18 mouse cellular contexts compared by ENCODE assay signal in the genomic region with DNA sequence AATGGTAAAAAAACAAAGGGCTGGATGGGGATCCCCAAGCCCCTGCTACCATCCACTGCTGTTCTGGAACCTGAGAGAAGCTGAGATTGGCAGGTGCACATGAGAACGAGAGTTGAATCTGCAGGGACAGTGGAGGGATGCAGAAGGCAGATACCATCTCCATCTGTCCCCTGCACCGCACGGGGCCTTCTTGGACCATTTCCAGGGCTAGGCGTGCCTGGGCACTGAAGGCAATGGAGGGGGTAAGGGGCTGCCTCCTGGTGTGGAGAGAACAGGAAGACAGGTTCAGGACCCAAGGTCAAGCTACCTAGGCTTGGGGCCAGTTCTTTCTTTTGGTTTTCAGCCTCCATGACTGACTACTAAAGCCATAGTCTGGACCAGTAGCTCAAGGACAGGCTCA. TPM values are rescaled to one million over a fixed set of nuclear protein-coding genes. Genes with fewer than 3 reads are reported as not detected.
DNase-seq lines count a peak whose midpoint lies in the region; ATAC-seq lines count a peak whose summit lies in the region.
"Had no signal": no experiment of that assay in that cellular context is flagged by ENCODE, and none has a peak within 500 bp of the region (broad histone marks: within the 10 kb centered on the region; RNA-seq: fewer than 3 reads in every experiment).

No protein-coding gene starts in this region.

- H3K9ac ChIP-seq in forebrain, embryonic 13.5 days, result no peak overlapping the region
- no peak overlapping the region for H3K9ac ChIP-seq in hindbrain, embryonic 13.5 days
- no peak overlapping the region for H3K9ac ChIP-seq in hindbrain, embryonic 16.5 days (ENCODE audit: low read depth, low read length)
- no peak overlapping the region for H3K9ac ChIP-seq in midbrain, embryonic 13.5 days (replicated peaks)
- no peak overlapping the region for H3K9ac ChIP-seq in midbrain, embryonic 11.5 days (ENCODE audit: low read length)
- H3K9ac ChIP-seq: embryonic facial prominence, embryonic 15.5 days; limb, embryonic 15.5 days had no signal

- WGBS in forebrain, embryonic 13.5 days, result 51% methylated on average over 4 of the region's 4 CpGs
- WGBS in forebrain, embryonic 10.5 days, result 97% methylated on average over 4 of the region's 4 CpGs
- WGBS in hindbrain, embryonic 13.5 days, result 63% methylated on average over 4 of the region's 4 CpGs
- 40% methylated on average over 4 of the region's 4 CpGs for WGBS in hindbrain, embryonic 16.5 days
- 63% methylated on average over 4 of the region's 4 CpGs for WGBS in midbrain, embryonic 13.5 days
- WGBS in midbrain, embryonic 11.5 days, result 90% methylated on average over 4 of the region's 4 CpGs

- no peak for ATAC-seq in forebrain, embryonic 13.5 days
- ATAC-seq in hindbrain, embryonic 13.5 days (ENCODE audit: low FRiP score), result no peak
- no peak for ATAC-seq in hindbrain, embryonic 16.5 days
- ATAC-seq in midbrain, embryonic 13.5 days, result no peak
- no peak for ATAC-seq in midbrain, embryonic 11.5 days (ENCODE audit: low FRiP score)
- ATAC-seq: inflammation-experienced regulatory T-cells, adult 6 months had no signal

- no peak overlapping the region for H3K4me3 ChIP-seq in forebrain, embryonic 13.5 days
- H3K4me3 ChIP-seq in forebrain, embryonic 10.5 days, result no peak overlapping the region
- no peak overlapping the region for H3K4me3 ChIP-seq in hindbrain, embryonic 13.5 days
- H3K4me3 ChIP-seq in hindbrain, embryonic 16.5 days (ENCODE audit: low read length), result no peak overlapping the region
- H3K4me3 ChIP-seq in midbrain, embryonic 13.5 days (replicated peaks), result no peak overlapping the region
- no peak overlapping the region for H3K4me3 ChIP-seq in midbrain, embryonic 11.5 days (ENCODE audit: low read depth, low read length)
- H3K4me3 ChIP-seq: embryonic facial prominence, embryonic 15.5 days; limb, embryonic 15.5 days had no signal

- no peak for DNase-seq in forebrain, embryonic 10.5 days (ENCODE audit: extremely low spot score, low spot score)
- DNase-seq in midbrain, embryonic 11.5 days (ENCODE audit: low spot score, missing footprints), result no peak
- DNase-seq in kidney, postnatal 10 days, result peak; percentile 53
- DNase-seq: cerebellum, adult 11-12 months; gastrocnemius, postnatal 25 days; lung, adult 2 months; thymus, adult 18-20 months had no signal

- H3K9me3 ChIP-seq in forebrain, embryonic 13.5 days (replicated peaks), result no peaks in the 10 kb centered on the region
- H3K9me3 ChIP-seq in forebrain, embryonic 10.5 days, result no peaks in the 10 kb centered on the region
- H3K9me3 ChIP-seq in hindbrain, embryonic 13.5 days, result no peaks in the 10 kb centered on the region
- H3K9me3 ChIP-seq in hindbrain, embryonic 16.5 days (ENCODE audit: control insufficient read depth, low read length), result no peaks in the 10 kb centered on the region
- no peaks in the 10 kb centered on the region for H3K9me3 ChIP-seq in midbrain, embryonic 13.5 days
- H3K9me3 ChIP-seq in midbrain, embryonic 11.5 days (ENCODE audit: control insufficient read depth, low read length), result no peaks in the 10 kb centered on the region
- H3K9me3 ChIP-seq: embryonic facial prominence, embryonic 15.5 days; limb, embryonic 15.5 days had no signal

- H3K4me1 ChIP-seq in forebrain, embryonic 13.5 days, result peaks cover 58% of the 10 kb centered on the region
- peaks cover 62% of the 10 kb centered on the region for H3K4me1 ChIP-seq in forebrain, embryonic 10.5 days
- H3K4me1 ChIP-seq in hindbrain, embryonic 13.5 days (replicated peaks), result peaks cover 64% of the 10 kb centered on the region
- peaks cover 28% of the 10 kb centered on the region for H3K4me1 ChIP-seq in hindbrain, embryonic 16.5 days (ENCODE audit: control insufficient read depth, insufficient read depth, low read depth, low read length)
- peaks cover 67% of the 10 kb centered on the region for H3K4me1 ChIP-seq in midbrain, embryonic 13.5 days (replicated peaks)
- H3K4me1 ChIP-seq in midbrain, embryonic 11.5 days (ENCODE audit: control insufficient read depth, insufficient read depth, low read length), result peaks cover 32% of the 10 kb centered on the region

- H3K27ac ChIP-seq in forebrain, embryonic 13.5 days, result peak overlapping the region; percentile 36; the same call in 1 of the 2 replicates
- no peak overlapping the region for H3K27ac ChIP-seq in forebrain, embryonic 10.5 days
- H3K27ac ChIP-seq in hindbrain, embryonic 13.5 days, result 0 out of 2 replicates have a peak overlapping the region, but pooled peaks have one; percentile 23
- no peak overlapping the region for H3K27ac ChIP-seq in hindbrain, embryonic 16.5 days (ENCODE audit: low read depth, low read length)
- no peak overlapping the region for H3K27ac ChIP-seq in midbrain, embryonic 13.5 days
- H3K27ac ChIP-seq in midbrain, embryonic 11.5 days (ENCODE audit: low read depth, low read length), result no peak overlapping the region
- H3K27ac ChIP-seq: embryonic facial prominence, embryonic 15.5 days; limb, embryonic 15.5 days; macrophage had no signal

- peaks cover 26% of the 10 kb centered on the region for H3K36me3 ChIP-seq in forebrain, embryonic 13.5 days (ENCODE audit: poor library complexity, severe bottlenecking)
- H3K36me3 ChIP-seq in forebrain, embryonic 10.5 days (replicated peaks), result peaks cover 71% of the 10 kb centered on the region
- H3K36me3 ChIP-seq in hindbrain, embryonic 13.5 days, result peaks cover 15% of the 10 kb centered on the region
- H3K36me3 ChIP-seq in hindbrain, embryonic 16.5 days (ENCODE audit: control insufficient read depth, insufficient read depth, low read length), result no peaks in the 10 kb centered on the region
- peaks cover 20% of the 10 kb centered on the region for H3K36me3 ChIP-seq in midbrain, embryonic 13.5 days
- H3K36me3 ChIP-seq in midbrain, embryonic 11.5 days (ENCODE audit: control insufficient read depth, insufficient read depth, low read length), result peaks cover 10% of the 10 kb centered on the region

- no peaks in the 10 kb centered on the region for H3K27me3 ChIP-seq in forebrain, embryonic 13.5 days
- H3K27me3 ChIP-seq in forebrain, embryonic 10.5 days (ENCODE audit: poor library complexity, severe bottlenecking), result no peaks in the 10 kb centered on the region
- no peaks in the 10 kb centered on the region for H3K27me3 ChIP-seq in hindbrain, embryonic 13.5 days
- H3K27me3 ChIP-seq in hindbrain, embryonic 16.5 days (replicated peaks; ENCODE audit: control insufficient read depth, insufficient read depth, low read length), result no peaks in the 10 kb centered on the region
- H3K27me3 ChIP-seq in midbrain, embryonic 13.5 days, result no peaks in the 10 kb centered on the region
- no peaks in the 10 kb centered on the region for H3K27me3 ChIP-seq in midbrain, embryonic 11.5 days (ENCODE audit: control insufficient read depth, insufficient read depth, low read length)
- H3K27me3 ChIP-seq: embryonic facial prominence, embryonic 15.5 days; limb, embryonic 15.5 days had no signal

- H3K4me2 ChIP-seq in forebrain, embryonic 13.5 days, result peak overlapping the region; percentile 19
- H3K4me2 ChIP-seq in hindbrain, embryonic 13.5 days, result no peak overlapping the region
- no peak overlapping the region for H3K4me2 ChIP-seq in hindbrain, embryonic 16.5 days (ENCODE audit: low read length)
- H3K4me2 ChIP-seq in midbrain, embryonic 13.5 days (replicated peaks), result peak overlapping the region; percentile 17; the same call in 1 of the 2 replicates
- no peak overlapping the region for H3K4me2 ChIP-seq in midbrain, embryonic 11.5 days
- H3K4me2 ChIP-seq: embryonic facial prominence, embryonic 15.5 days; limb, embryonic 15.5 days had no signal

RNA-seq across cellular contexts. Expression of gene Ackr3, which starts 7.0 kb away (rescaled TPM):
- polyA plus RNA-seq in forebrain, embryonic 13.5 days (2015; fragmentation: Nextera tagmentation; extraction: Ambion mirVana), result 28.5 and 29.1 TPM in 2 replicates
- 19.3 and 21.5 TPM in 2 replicates for polyA plus RNA-seq in forebrain, embryonic 10.5 days (2016; fragmentation: Nextera tagmentation; extraction: Ambion mirVana)
- polyA plus RNA-seq in hindbrain, embryonic 13.5 days (2015; fragmentation: Nextera tagmentation; extraction: Ambion mirVana), result 13.1 and 13.9 TPM in 2 replicates
- polyA plus RNA-seq in hindbrain, embryonic 16.5 days (2015; fragmentation: Nextera tagmentation; extraction: Ambion mirVana), result 10.8 and 11.5 TPM in 2 replicates
- polyA plus RNA-seq in midbrain, embryonic 13.5 days (2015; fragmentation: Nextera tagmentation; extraction: Ambion mirVana), result 16.1 and 17.1 TPM in 2 replicates
- 28.4 and 29.4 TPM in 2 replicates for polyA plus RNA-seq in midbrain, embryonic 11.5 days (2014; fragmentation: Nextera tagmentation; extraction: Ambion mirVana)
- polyA plus RNA-seq: macrophage had no signal

RNA-seq across cellular contexts. Expression of gene Iqca, which starts 57.6 kb away (rescaled TPM):
- 0.62 and 0.93 TPM in 2 replicates for polyA plus RNA-seq in forebrain, embryonic 13.5 days (2015; fragmentation: Nextera tagmentation; extraction: Ambion mirVana)
- 0.10 and 0.27 TPM in 2 replicates for polyA plus RNA-seq in forebrain, embryonic 10.5 days (2016; fragmentation: Nextera tagmentation; extraction: Ambion mirVana)
- polyA plus RNA-seq in hindbrain, embryonic 13.5 days (2015; fragmentation: Nextera tagmentation; extraction: Ambion mirVana), result 0.78 and 1.6 TPM in 2 replicates
- polyA plus RNA-seq in hindbrain, embryonic 16.5 days (2015; fragmentation: Nextera tagmentation; extraction: Ambion mirVana), result 0.98 and 1.3 TPM in 2 replicates
- 0.24 and 0.35 TPM in 2 replicates for polyA plus RNA-seq in midbrain, embryonic 13.5 days (2015; fragmentation: Nextera tagmentation; extraction: Ambion mirVana)
- 0.18 TPM in 1 of 2 replicates, not detected in the other for polyA plus RNA-seq in midbrain, embryonic 11.5 days (2014; fragmentation: Nextera tagmentation; extraction: Ambion mirVana)
- polyA plus RNA-seq: C2C12; inflammation-experienced regulatory T-cells, adult 6 months; macrophage; small intestine, adult 2 months; urinary bladder, adult 2 months had no signal

Comparison
In these comparisons a context has a peak if more than half of its experiments do, and no peak if none do; other contexts are left out.
1. H3K27ac ChIP-seq: peak in forebrain, embryonic 13.5 days (single experiment) and hindbrain, embryonic 13.5 days (single experiment); none in forebrain, embryonic 10.5 days (single experiment), hindbrain, embryonic 16.5 days (single experiment), midbrain, embryonic 13.5 days (single experiment) and midbrain, embryonic 11.5 days (single experiment).
2. H3K4me2 ChIP-seq: peak in forebrain, embryonic 13.5 days (single experiment) and midbrain, embryonic 13.5 days (single experiment); none in hindbrain, embryonic 13.5 days (single experiment), hindbrain, embryonic 16.5 days (single experiment) and midbrain, embryonic 11.5 days (single experiment).